Mouse (Mus musculus): Measurements from ENCODE around the gene Rhbg. TPM values are rescaled to one million over a fixed set of nuclear protein-coding genes. Genes with fewer than 3 reads are reported as not detected.
"Not testable (repeated sequence)": the region's sequence is repeated elsewhere in the genome, so short reads cannot be mapped to it uniquely, and the experiment has no call there.

Gene Rhbg
- polyA plus RNA-seq (2015; fragmentation: Nextera tagmentation; extraction: Ambion mirVana), result 19.4 and 27.0 TPM in 2 replicates

DNA sequence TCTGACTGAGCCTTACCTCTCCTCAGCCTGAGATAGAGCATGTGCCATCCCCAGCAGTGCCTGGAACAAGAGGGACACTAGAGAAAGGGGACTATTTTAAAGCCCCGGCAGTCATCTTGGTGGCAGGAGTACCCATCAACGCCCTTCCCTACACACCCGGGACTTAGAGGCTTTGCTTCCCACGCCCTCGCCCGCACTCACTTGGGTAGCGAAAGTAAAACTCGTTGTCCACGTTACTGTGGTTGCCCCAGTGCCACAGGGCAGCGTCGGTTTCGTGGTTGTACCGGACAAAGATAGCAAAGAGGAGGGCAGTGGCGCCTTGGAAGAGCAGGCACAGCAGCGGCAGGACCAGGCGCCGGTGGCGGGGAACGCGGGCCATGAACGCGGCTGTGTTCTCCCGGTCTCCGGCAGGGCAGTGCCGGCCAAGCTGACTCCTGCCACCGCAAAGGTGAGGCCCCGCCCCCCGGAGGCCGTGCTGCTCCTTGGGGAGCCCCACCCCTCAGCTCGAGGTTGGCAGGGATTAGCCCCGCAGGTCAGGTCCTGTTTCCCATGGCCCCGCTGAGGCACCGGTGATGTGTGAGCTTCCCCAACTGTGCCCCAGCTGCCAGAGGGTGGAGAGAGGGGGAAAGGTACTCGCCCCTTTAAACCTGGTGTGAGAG is at the start of gene Rhbg:
Gene Rhbg, minus strand, starts transcription at position 442 of the 659 bp plus-strand sequence.
- DNase-seq (ENCODE audit: low spot score), result peak; percentile 87
- Histone ChIP-seq H3K4me1 (replicated peaks; ENCODE audit: control insufficient read depth, insufficient read depth) (no peaks in the 10 kb centered on the region), H3K4me2 (replicated peaks; ENCODE audit: low read depth) (peak within 1 kb of the TSS; percentile 68), H3K4me3 (ENCODE audit: low read depth, low read length) (peak within 1 kb of the TSS; percentile 49), H3K27ac (replicated peaks) (no peak within 1 kb of the TSS), H3K36me3 (ENCODE audit: control insufficient read depth, insufficient read depth, low read length) (no peaks in the 10 kb centered on the region), H3K9ac (ENCODE audit: low read length) (peak within 1 kb of the TSS; percentile 38), H3K27me3 (ENCODE audit: control insufficient read depth, insufficient read depth, low read length) (no peaks in the 10 kb centered on the region; the same call in 1 of the 2 replicates), H3K9me3 (ENCODE audit: control insufficient read depth, low read length) (no peaks in the 10 kb centered on the region)
- 4% methylated on average over 34 of the region's 34 CpGs for WGBS
- TF ChIP-seq CTCF (IDR thresholded peaks at IDR 0.05; ENCODE audit: low read depth), result no peak
- TF ChIP-seq EP300 (optimal IDR thresholded peaks at IDR 0.05), result no peak
- peak; percentile 79 for ATAC-seq (ENCODE audit: low FRiP score, low TSS enrichment)

DNA sequence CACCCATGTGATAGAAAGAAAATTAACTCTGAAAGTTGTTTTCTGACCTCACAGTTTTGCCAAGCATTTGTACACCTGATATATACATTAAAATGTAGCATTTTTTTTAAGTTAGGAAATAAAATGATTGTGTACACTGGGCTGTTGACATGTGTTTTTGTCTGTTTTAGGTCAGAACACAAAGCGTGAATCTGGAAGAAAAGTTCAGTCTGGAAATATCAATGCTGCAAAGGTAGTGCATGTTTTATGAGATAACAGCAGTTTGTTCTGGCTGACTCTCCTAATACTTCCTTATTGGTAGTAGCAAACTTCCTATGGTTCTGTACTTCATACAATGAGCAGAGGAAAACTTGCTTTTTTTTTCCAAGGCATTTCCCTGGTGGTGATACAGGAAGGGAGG is 44.7 kb upstream of the Rhbg start:
- TF ChIP-seq CTCF (IDR thresholded peaks at IDR 0.05; ENCODE audit: low read depth) (no peak), EP300 (optimal IDR thresholded peaks at IDR 0.05) (no peak)
- Histone ChIP-seq H3K9ac (ENCODE audit: low read length) (no peak overlapping the region), H3K4me3 (ENCODE audit: low read depth, low read length) (no peak overlapping the region), H3K4me2 (replicated peaks; ENCODE audit: low read depth) (no peak overlapping the region), H3K4me1 (replicated peaks; ENCODE audit: control insufficient read depth, insufficient read depth) (no peaks in the 10 kb centered on the region), H3K36me3 (ENCODE audit: control insufficient read depth, insufficient read depth, low read length) (peaks cover 18% of the 10 kb centered on the region), H3K27ac (replicated peaks) (no peak overlapping the region), H3K27me3 (ENCODE audit: control insufficient read depth, insufficient read depth, low read length) (no peaks in the 10 kb centered on the region), H3K9me3 (ENCODE audit: control insufficient read depth, low read length) (no peaks in the 10 kb centered on the region)
- 73% methylated on average over 1 of the region's 1 CpGs for WGBS
- DNase-seq (ENCODE audit: low spot score) (no peak), ATAC-seq (ENCODE audit: low FRiP score, low TSS enrichment) (no peak)

DNA sequence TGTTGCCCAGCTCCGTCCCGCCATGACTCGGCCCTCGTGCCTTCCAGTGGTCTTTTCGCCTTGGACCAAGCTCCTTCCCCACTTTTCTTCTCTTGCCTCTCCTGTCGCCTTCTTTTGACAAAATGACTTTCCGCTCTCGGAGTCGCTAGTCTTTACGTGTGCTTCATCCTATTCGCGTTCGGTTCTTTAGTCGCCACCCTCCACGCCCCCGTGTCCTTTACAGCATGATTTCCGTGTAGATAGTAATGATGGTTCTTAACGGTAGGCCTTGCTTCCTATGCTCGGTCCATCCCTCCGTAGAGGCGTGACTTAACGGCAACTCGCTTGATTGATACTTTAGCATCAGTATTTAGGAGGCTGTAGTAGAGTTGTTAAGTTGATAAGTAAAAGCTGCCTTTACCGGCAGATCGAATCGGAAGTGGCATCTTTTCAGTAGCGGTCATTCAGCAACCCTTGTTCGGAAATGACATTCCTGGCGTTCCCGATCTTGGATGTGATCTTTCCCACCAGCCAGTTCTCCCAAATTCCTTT is 42.9 kb upstream of the Rhbg start:
- Histone ChIP-seq H3K27ac (replicated peaks) (peak overlapping the region; percentile 93), H3K9me3 (ENCODE audit: control insufficient read depth, low read length) (no peaks in the 10 kb centered on the region), H3K36me3 (ENCODE audit: control insufficient read depth, insufficient read depth, low read length) (peaks cover 10% of the 10 kb centered on the region), H3K4me1 (replicated peaks; ENCODE audit: control insufficient read depth, insufficient read depth) (no peaks in the 10 kb centered on the region), H3K4me2 (replicated peaks; ENCODE audit: low read depth) (peak overlapping the region; percentile 51), H3K4me3 (ENCODE audit: low read depth, low read length) (peak overlapping the region; percentile 79), H3K9ac (ENCODE audit: low read length) (peak overlapping the region; percentile 82), H3K27me3 (ENCODE audit: control insufficient read depth, insufficient read depth, low read length) (no peaks in the 10 kb centered on the region)
- TF ChIP-seq EP300 (optimal IDR thresholded peaks at IDR 0.05) (no peak), CTCF (IDR thresholded peaks at IDR 0.05; ENCODE audit: low read depth) (no peak)
- no peak for DNase-seq (ENCODE audit: low spot score)
- ATAC-seq (ENCODE audit: low FRiP score, low TSS enrichment), result no peak
- under 1% methylated on average over 30 of the region's 30 CpGs for WGBS

DNA sequence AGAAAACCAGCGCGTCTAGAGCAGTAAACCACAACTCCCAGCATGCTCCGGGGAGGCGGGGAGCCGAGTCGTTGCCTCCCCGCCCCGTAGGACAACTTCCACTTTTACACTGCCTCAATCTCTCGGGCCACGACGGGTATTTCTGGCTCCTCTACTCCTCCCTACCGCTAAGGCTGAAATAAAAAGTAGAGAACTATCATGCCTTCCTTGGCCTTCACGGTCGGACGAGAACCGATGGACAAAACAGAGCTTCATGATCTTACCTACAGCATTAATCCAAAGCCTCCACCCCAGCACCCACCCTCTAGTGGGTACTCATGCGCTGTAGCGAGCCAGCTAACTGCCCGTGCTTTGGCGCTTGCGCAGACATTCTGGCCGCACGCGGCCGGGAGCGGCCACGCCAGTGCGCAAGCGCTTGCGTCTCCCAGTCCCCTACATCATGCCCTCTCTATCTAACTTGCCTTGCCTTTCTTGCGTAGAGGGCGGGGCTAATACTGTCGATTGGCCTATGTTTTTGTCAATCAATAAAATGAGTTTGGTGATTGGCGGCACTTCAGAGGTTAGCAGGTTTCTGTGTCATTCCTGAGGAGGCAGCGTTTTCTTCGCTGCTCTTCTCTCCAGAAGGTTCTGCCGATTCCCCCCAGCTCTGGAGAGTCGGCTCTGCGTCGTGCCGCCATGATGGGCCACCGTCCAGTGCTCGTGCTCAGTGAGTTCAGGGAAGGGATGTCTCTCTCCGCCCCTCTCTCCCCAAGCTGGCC is 42.2 kb upstream of the Rhbg start, which contains the start of the genes Tsacc and Cct3:
Gene Tsacc, minus strand, starts transcription at position 439 of the 758 bp plus-strand sequence.
Gene Cct3, plus strand, starts transcription at position 556 of the 758 bp plus-strand sequence.
- H3K9ac ChIP-seq (ENCODE audit: low read length), result peak within 1 kb of the TSS; percentile 82
- H3K27me3 ChIP-seq (ENCODE audit: control insufficient read depth, insufficient read depth, low read length), result no peaks in the 10 kb centered on the region
- no peak for TF ChIP-seq EP300 (optimal IDR thresholded peaks at IDR 0.05)
- peak; percentile 50 for TF ChIP-seq CTCF (IDR thresholded peaks at IDR 0.05; ENCODE audit: low read depth)
- WGBS, result under 1% methylated on average over 44 of the region's 44 CpGs
- H3K4me3 ChIP-seq (ENCODE audit: low read depth, low read length), result peak within 1 kb of the TSS; percentile 79
- peak within 1 kb of the TSS; percentile 93 for H3K27ac ChIP-seq (replicated peaks)
- H3K36me3 ChIP-seq (ENCODE audit: control insufficient read depth, insufficient read depth, low read length), result peaks cover 7% of the 10 kb centered on the region
- ATAC-seq (ENCODE audit: low FRiP score, low TSS enrichment) (peak; percentile 99), DNase-seq (ENCODE audit: low spot score) (peak; percentile 95)
- H3K4me1 ChIP-seq (replicated peaks; ENCODE audit: control insufficient read depth, insufficient read depth), result no peaks in the 10 kb centered on the region
- no peaks in the 10 kb centered on the region for H3K9me3 ChIP-seq (ENCODE audit: control insufficient read depth, low read length)
- peak within 1 kb of the TSS; percentile 62 for H3K4me2 ChIP-seq (replicated peaks; ENCODE audit: low read depth)

DNA sequence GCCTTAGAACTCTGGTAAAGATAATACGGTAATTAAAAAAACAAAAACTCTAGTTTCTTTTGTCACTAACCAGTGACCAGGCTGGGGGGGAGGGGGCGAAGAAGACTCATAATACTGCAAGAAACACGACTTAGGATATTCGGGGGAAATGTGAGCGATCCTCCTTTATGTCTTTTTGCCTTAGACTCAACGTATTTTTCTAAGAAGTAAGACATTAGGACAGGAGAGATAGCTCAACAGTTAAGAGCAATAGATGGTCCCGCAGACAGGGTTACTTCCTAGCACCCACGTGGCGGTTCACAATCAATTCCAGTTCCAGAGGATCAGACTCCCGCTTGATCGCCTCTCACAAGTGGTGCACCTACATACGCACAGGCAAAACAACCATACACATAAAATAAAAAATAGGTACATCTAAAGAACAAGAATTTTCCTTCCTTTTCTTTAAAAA is 41.6 kb upstream of the Rhbg start:
- Histone ChIP-seq H3K9ac (ENCODE audit: low read length) (peak overlapping the region; percentile 59), H3K4me2 (replicated peaks; ENCODE audit: low read depth) (peak overlapping the region; percentile 62), H3K9me3 (ENCODE audit: control insufficient read depth, low read length) (no peaks in the 10 kb centered on the region), H3K4me3 (ENCODE audit: low read depth, low read length) (peak overlapping the region; percentile 79), H3K36me3 (ENCODE audit: control insufficient read depth, insufficient read depth, low read length) (peaks cover 3% of the 10 kb centered on the region; the same call in 1 of the 2 replicates), H3K27me3 (ENCODE audit: control insufficient read depth, insufficient read depth, low read length) (no peaks in the 10 kb centered on the region), H3K27ac (replicated peaks) (peak overlapping the region; percentile 87), H3K4me1 (replicated peaks; ENCODE audit: control insufficient read depth, insufficient read depth) (no peaks in the 10 kb centered on the region)
- WGBS, result 1% methylated on average over 12 of the region's 12 CpGs
- DNase-seq (ENCODE audit: low spot score) (no peak), ATAC-seq (ENCODE audit: low FRiP score, low TSS enrichment) (no peak)
- no peak for TF ChIP-seq CTCF (IDR thresholded peaks at IDR 0.05; ENCODE audit: low read depth)
- TF ChIP-seq EP300 (optimal IDR thresholded peaks at IDR 0.05), result no peak

DNA sequence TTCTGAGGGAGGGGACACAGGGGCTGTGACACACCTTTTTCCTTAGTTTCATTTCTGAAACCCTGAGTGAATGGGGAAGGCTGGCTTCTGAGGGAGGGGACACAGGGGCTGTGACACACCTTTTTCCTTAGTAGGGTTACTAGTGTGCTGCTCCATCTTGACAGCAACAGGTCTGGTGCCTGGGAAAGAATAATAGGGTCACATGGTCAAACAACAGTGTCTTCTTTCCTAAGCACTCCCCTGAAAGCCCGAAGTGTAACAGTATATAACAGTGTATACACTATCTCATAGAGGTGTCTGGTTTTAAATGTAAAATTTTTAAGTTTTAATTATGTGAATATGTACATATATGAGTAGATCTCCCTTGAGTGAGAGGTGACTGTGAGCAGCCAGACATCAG is 40.8 kb upstream of the Rhbg start:
- not testable (repeated sequence) for ATAC-seq (ENCODE audit: low FRiP score, low TSS enrichment); H3K9me3 ChIP-seq (ENCODE audit: control insufficient read depth, low read length); H3K4me1 ChIP-seq (replicated peaks; ENCODE audit: control insufficient read depth, insufficient read depth); H3K27me3 ChIP-seq (ENCODE audit: control insufficient read depth, insufficient read depth, low read length); DNase-seq (ENCODE audit: low spot score); H3K4me3 ChIP-seq (ENCODE audit: low read depth, low read length); H3K4me2 ChIP-seq (replicated peaks; ENCODE audit: low read depth); H3K27ac ChIP-seq (replicated peaks); H3K9ac ChIP-seq (ENCODE audit: low read length); H3K36me3 ChIP-seq (ENCODE audit: control insufficient read depth, insufficient read depth, low read length)
- WGBS, result 46% methylated on average over 1 of the region's 1 CpGs

Data from stomach, postnatal 0 days (tissue).